Mouse (Mus musculus) ovary, postnatal 14 days (tissue): ENCODE measurements around the gene Mrps18b.

Experiments used
- DNase-seq: peaks from one replicate; pipeline ENCODE4 v3.0.0; 2022; ENCODE audit warnings: low spot score

Gene Mrps18b

GRCm38 (mm10) chr17:35918276-35919059 is 2.3 kb upstream of the Mrps18b start:
- peak; percentile 42 for DNase-seq

GRCm38 (mm10) chr17:35917463-35918251 is 1.5 kb upstream of the Mrps18b start:
- peak; percentile 44 for DNase-seq

- DNase-seq = no peak
Observed at GRCm38 (mm10) chr17:35917143-35917462, 914 bp upstream of the Mrps18b start.

- no peak for DNase-seq
Observed at GRCm38 (mm10) chr17:35915538-35916296, 472 bp downstream of the Mrps18b start.

GRCm38 (mm10) chr17:35914975-35915374 is 1.2 kb downstream of the Mrps18b start:
- no peak for DNase-seq

- peak; percentile 95 for DNase-seq
Observed at GRCm38 (mm10) chr17:35909919-35910369, 6.2 kb downstream of the Mrps18b start, which contains the start of gene Atat1. TSS of gene Atat1 (minus strand) at chr17:35910075.

GRCm38 (mm10) chr17:35909186-35909918 is 6.8 kb downstream of the Mrps18b start:
- no peak for DNase-seq

- no peak for DNase-seq
Observed at GRCm38 (mm10) chr17:35907609-35908008, 8.6 kb downstream of the Mrps18b start.

- DNase-seq = no peak
Observed at GRCm38 (mm10) chr17:35905587-35905986, 10.6 kb downstream of the Mrps18b start.

- DNase-seq = no peak
Observed at GRCm38 (mm10) chr17:35903992-35904355, 12.2 kb downstream of the Mrps18b start.

GRCm38 (mm10) chr17:35903343-35903991 is 12.7 kb downstream of the Mrps18b start:
- no peak for DNase-seq

- no peak for DNase-seq
Observed at GRCm38 (mm10) chr17:35900636-35901035, 15.6 kb downstream of the Mrps18b start.

GRCm38 (mm10) chr17:35897644-35898573 is 18.3 kb downstream of the Mrps18b start:
- no peak for DNase-seq

- peak; percentile 89 for DNase-seq
Observed at GRCm38 (mm10) chr17:35896781-35897643, 19.2 kb downstream of the Mrps18b start, which contains the start of gene 2310061I04Rik. TSS of gene 2310061I04Rik (minus strand) at chr17:35897431.

GRCm38 (mm10) chr17:35887725-35888124 is 28.5 kb downstream of the Mrps18b start:
- DNase-seq = no peak

- DNase-seq = no peak
Observed at GRCm38 (mm10) chr17:35883777-35884176, 32.4 kb downstream of the Mrps18b start.

GRCm38 (mm10) chr17:35882924-35883323 is 33.3 kb downstream of the Mrps18b start:
- no peak for DNase-seq

GRCm38 (mm10) chr17:35879245-35880057 is 36.7 kb downstream of the Mrps18b start, which contains the start of gene Dhx16:
TSS of gene Dhx16 (plus strand) at chr17:35879819.
- DNase-seq = peak; percentile 90
